Mouse (Mus musculus) heart, embryonic 15.5 days (tissue): ENCODE data around the gene Ptpn13. TPM values are rescaled to one million over a fixed set of nuclear protein-coding genes. Genes with fewer than 3 reads are reported as not detected.

Experiments
- ATAC-seq: fragments of 200-750 bp; cut with Nextera tagmentation; replicated peaks from 2 replicates; pipeline ENCODE4 v1.8.0; 2017; ENCODE audit warnings: low read depth, moderate TSS enrichment; ENCODE audit not compliant: insufficient number of reproducible peaks, insufficient read depth, low FRiP score
- H3K27ac ChIP-seq: fragments of 300-500 bp; sonication (generic); 2 replicates; pipeline ENCODE4 v1.5.1; 2015; ENCODE audit warnings: mild to moderate bottlenecking, inconsistent platforms
- H3K27me3 ChIP-seq: fragments of 300-500 bp; sonication (generic); 2 replicates; pipeline ENCODE4 v1.6.1; 2015; ENCODE audit warnings: inconsistent platforms
- H3K36me3 ChIP-seq: fragments of 300-500 bp; sonication (generic); 2 replicates; pipeline ENCODE4 v1.6.1; 2015; ENCODE audit warnings: mild to moderate bottlenecking, inconsistent platforms
- H3K4me1 ChIP-seq: fragments of 300-500 bp; sonication (generic); replicated peaks from 2 replicates; pipeline ENCODE4 v1.6.1; 2015; ENCODE audit warnings: inconsistent platforms
- H3K4me2 ChIP-seq: fragments of 300-500 bp; sonication (generic); 2 replicates; pipeline ENCODE4 v1.6.1; 2015; ENCODE audit warnings: inconsistent platforms, mild to moderate bottlenecking, moderate library complexity
- H3K4me3 ChIP-seq: fragments of 300-500 bp; sonication (generic); 2 replicates; pipeline ENCODE4 v1.5.1; 2015; ENCODE audit warnings: mild to moderate bottlenecking, inconsistent platforms
- H3K9ac ChIP-seq: fragments of 300-500 bp; sonication (generic); 2 replicates; pipeline ENCODE4 v1.6.1; 2015; ENCODE audit warnings: mild to moderate bottlenecking, inconsistent platforms
- H3K9me3 ChIP-seq: fragments of 300-500 bp; sonication (generic); replicated peaks from 2 replicates; pipeline ENCODE4 v1.6.1; 2016; ENCODE audit warnings: inconsistent platforms
- WGBS: fragments of 180-500 bp; shearing (Covaris S2); methylation state at CpG from one replicate; pipeline ENCODE4 v1.1.7; 2015; ENCODE audit warnings: mixed read lengths; 5-methylcytosine and 5-hydroxymethylcytosine counted together
- polyA plus RNA-seq: library from polyadenylated mRNA; unstranded; fragments of >200 nt; fragmentation: Nextera tagmentation; extraction: Ambion mirVana; gene quantifications from 2 replicates; pipeline ENCODE4 v1.2.1, GENCODE M21; 2015

The Ptpn13 gene
- polyA plus RNA-seq, 1 experiment from 2014 or later = 5.9 TPM

- Histone ChIP-seq H3K9me3 (no peaks in the 10 kb centered on the region), H3K36me3 (no peaks in the 10 kb centered on the region), H3K4me1 (peaks cover under 1% of the 10 kb centered on the region), H3K9ac (no peak overlapping the region), H3K4me3 (no peak overlapping the region), H3K27ac (no peak overlapping the region), H3K27me3 (no peaks in the 10 kb centered on the region), H3K4me2 (no peak overlapping the region)
- no peak for ATAC-seq
- 58% methylated on average over 4 of the region's 4 CpGs for WGBS
Observed at GRCm38 (mm10) chr5:103441706-103442105, 16.7 kb downstream of the Ptpn13 start.

- Histone ChIP-seq H3K4me1 (no peaks in the 10 kb centered on the region), H3K4me3 (no peak overlapping the region), H3K27ac (no peak overlapping the region), H3K27me3 (no peaks in the 10 kb centered on the region), H3K36me3 (no peaks in the 10 kb centered on the region), H3K9me3 (no peaks in the 10 kb centered on the region), H3K4me2 (no peak overlapping the region), H3K9ac (no peak overlapping the region)
- WGBS = 81% methylated on average over 4 of the region's 4 CpGs
- no peak for ATAC-seq
Observed at GRCm38 (mm10) chr5:103442269-103442688, 17.3 kb downstream of the Ptpn13 start.

GRCm38 (mm10) chr5:103442921-103443320 lies 17.9 kb downstream of the Ptpn13 start:
- H3K27me3 ChIP-seq = no peaks in the 10 kb centered on the region
- H3K4me3 ChIP-seq = no peak overlapping the region
- H3K4me1 ChIP-seq = no peaks in the 10 kb centered on the region
- no peak overlapping the region for H3K27ac ChIP-seq
- WGBS = 56% methylated on average over 7 of the region's 7 CpGs
- no peaks in the 10 kb centered on the region for H3K36me3 ChIP-seq
- no peak overlapping the region for H3K9ac ChIP-seq
- H3K9me3 ChIP-seq = no peaks in the 10 kb centered on the region
- ATAC-seq = no peak
- no peak overlapping the region for H3K4me2 ChIP-seq

GRCm38 (mm10) chr5:103445383-103445782 lies 20.4 kb downstream of the Ptpn13 start:
- Histone ChIP-seq H3K36me3 (no peaks in the 10 kb centered on the region), H3K4me1 (no peaks in the 10 kb centered on the region), H3K9me3 (no peaks in the 10 kb centered on the region), H3K9ac (no peak overlapping the region), H3K27me3 (no peaks in the 10 kb centered on the region), H3K4me3 (no peak overlapping the region), H3K4me2 (no peak overlapping the region), H3K27ac (no peak overlapping the region)
- ATAC-seq = no peak
- WGBS = 83% methylated on average over 7 of the region's 7 CpGs

- Histone ChIP-seq H3K9ac (no peak overlapping the region), H3K4me2 (no peak overlapping the region), H3K4me3 (no peak overlapping the region), H3K36me3 (no peaks in the 10 kb centered on the region), H3K27me3 (no peaks in the 10 kb centered on the region), H3K9me3 (no peaks in the 10 kb centered on the region), H3K27ac (no peak overlapping the region), H3K4me1 (no peaks in the 10 kb centered on the region)
- no peak for ATAC-seq
- WGBS = 85% methylated on average over 17 of the region's 17 CpGs
Observed at GRCm38 (mm10) chr5:103447806-103448416, 22.9 kb downstream of the Ptpn13 start.

- WGBS = 58% methylated on average over 1 of the region's 1 CpGs
- H3K36me3 ChIP-seq = no peaks in the 10 kb centered on the region
- H3K4me1 ChIP-seq = no peaks in the 10 kb centered on the region
- no peak overlapping the region for H3K4me3 ChIP-seq
- no peaks in the 10 kb centered on the region for H3K9me3 ChIP-seq
- H3K4me2 ChIP-seq = no peak overlapping the region
- H3K27ac ChIP-seq = no peak overlapping the region
- no peak overlapping the region for H3K9ac ChIP-seq
- ATAC-seq = no peak
- H3K27me3 ChIP-seq = no peaks in the 10 kb centered on the region
Observed at GRCm38 (mm10) chr5:103448470-103448869, 23.5 kb downstream of the Ptpn13 start.

GRCm38 (mm10) chr5:103450663-103451062 lies 25.7 kb downstream of the Ptpn13 start:
- WGBS = 94% methylated on average over 1 of the region's 1 CpGs
- no peak overlapping the region for H3K4me2 ChIP-seq
- ATAC-seq = no peak

GRCm38 (mm10) chr5:103453361-103454140 lies 28.6 kb downstream of the Ptpn13 start:
- ATAC-seq = no peak
- Histone ChIP-seq H3K4me2 (no peak overlapping the region), H3K9ac (no peak overlapping the region), H3K9me3 (no peaks in the 10 kb centered on the region), H3K36me3 (no peaks in the 10 kb centered on the region), H3K27me3 (no peaks in the 10 kb centered on the region), H3K4me3 (no peak overlapping the region), H3K27ac (no peak overlapping the region), H3K4me1 (peaks cover under 1% of the 10 kb centered on the region)
- 51% methylated on average over 14 of the region's 14 CpGs for WGBS

More at GRCm38 (mm10) chr5:103450663-103451062, 25.7 kb downstream of the Ptpn13 start:
- no peak overlapping the region for H3K4me3 ChIP-seq
- H3K36me3 ChIP-seq = no peaks in the 10 kb centered on the region
- H3K27me3 ChIP-seq = no peaks in the 10 kb centered on the region
- no peaks in the 10 kb centered on the region for H3K9me3 ChIP-seq
- H3K27ac ChIP-seq = no peak overlapping the region
- H3K9ac ChIP-seq = no peak overlapping the region
- no peaks in the 10 kb centered on the region for H3K4me1 ChIP-seq

- no peaks in the 10 kb centered on the region for H3K9me3 ChIP-seq
Observed at GRCm38 (mm10) chr5:103456794-103457193, 31.8 kb downstream of the Ptpn13 start.

GRCm38 (mm10) chr5:103458411-103458810 lies 33.4 kb downstream of the Ptpn13 start:
- no peak overlapping the region for H3K4me2 ChIP-seq
- H3K9me3 ChIP-seq = no peaks in the 10 kb centered on the region
- H3K4me3 ChIP-seq = no peak overlapping the region
- H3K4me1 ChIP-seq = peaks cover 7% of the 10 kb centered on the region
- ATAC-seq = no peak
- no peak overlapping the region for H3K27ac ChIP-seq
- H3K9ac ChIP-seq = no peak overlapping the region
- no peaks in the 10 kb centered on the region for H3K27me3 ChIP-seq
- H3K36me3 ChIP-seq = no peaks in the 10 kb centered on the region
- WGBS = 26% methylated on average over 8 of the region's 8 CpGs

More at GRCm38 (mm10) chr5:103456794-103457193, 31.8 kb downstream of the Ptpn13 start:
- WGBS = 90% methylated on average over 1 of the region's 1 CpGs
- Histone ChIP-seq H3K4me2 (no peak overlapping the region), H3K4me1 (peaks cover 3% of the 10 kb centered on the region), H3K36me3 (no peaks in the 10 kb centered on the region), H3K4me3 (no peak overlapping the region), H3K27me3 (no peaks in the 10 kb centered on the region), H3K27ac (no peak overlapping the region), H3K9ac (no peak overlapping the region)
- ATAC-seq = no peak

GRCm38 (mm10) chr5:103458959-103459675 lies 34.1 kb downstream of the Ptpn13 start:
- H3K36me3 ChIP-seq = no peaks in the 10 kb centered on the region
- ATAC-seq = no peak

More at GRCm38 (mm10) chr5:103458959-103459675, 34.1 kb downstream of the Ptpn13 start:
- Histone ChIP-seq H3K4me2 (no peak overlapping the region), H3K4me3 (no peak overlapping the region), H3K4me1 (peaks cover 7% of the 10 kb centered on the region), H3K9ac (no peak overlapping the region), H3K27me3 (no peaks in the 10 kb centered on the region), H3K9me3 (no peaks in the 10 kb centered on the region), H3K27ac (no peak overlapping the region)
- WGBS = 83% methylated on average over 8 of the region's 8 CpGs
